Mouse (Mus musculus): ENCODE measurements around the gene Cntn5. TPM values are rescaled to one million over a fixed set of nuclear protein-coding genes. Genes with fewer than 3 reads are reported as not detected.

Cntn5 gene
- total RNA-seq, 2 experiments from 2014 or later = 22.0 to 22.9 TPM

- no peak for DNase-seq (ENCODE audit: low spot score in 2 of 2)
Observed at GRCm38 (mm10) chr9:9960610-9961172, 943.9 kb downstream of the Cntn5 start.

- DNase-seq (ENCODE audit: low spot score in 2 of 2) = no peak
Observed at GRCm38 (mm10) chr9:9949346-9949745, 955.2 kb downstream of the Cntn5 start.

- no peak for DNase-seq (ENCODE audit: low spot score in 2 of 2)
Observed at GRCm38 (mm10) chr9:9944872-9945271, 959.7 kb downstream of the Cntn5 start.

DNA sequence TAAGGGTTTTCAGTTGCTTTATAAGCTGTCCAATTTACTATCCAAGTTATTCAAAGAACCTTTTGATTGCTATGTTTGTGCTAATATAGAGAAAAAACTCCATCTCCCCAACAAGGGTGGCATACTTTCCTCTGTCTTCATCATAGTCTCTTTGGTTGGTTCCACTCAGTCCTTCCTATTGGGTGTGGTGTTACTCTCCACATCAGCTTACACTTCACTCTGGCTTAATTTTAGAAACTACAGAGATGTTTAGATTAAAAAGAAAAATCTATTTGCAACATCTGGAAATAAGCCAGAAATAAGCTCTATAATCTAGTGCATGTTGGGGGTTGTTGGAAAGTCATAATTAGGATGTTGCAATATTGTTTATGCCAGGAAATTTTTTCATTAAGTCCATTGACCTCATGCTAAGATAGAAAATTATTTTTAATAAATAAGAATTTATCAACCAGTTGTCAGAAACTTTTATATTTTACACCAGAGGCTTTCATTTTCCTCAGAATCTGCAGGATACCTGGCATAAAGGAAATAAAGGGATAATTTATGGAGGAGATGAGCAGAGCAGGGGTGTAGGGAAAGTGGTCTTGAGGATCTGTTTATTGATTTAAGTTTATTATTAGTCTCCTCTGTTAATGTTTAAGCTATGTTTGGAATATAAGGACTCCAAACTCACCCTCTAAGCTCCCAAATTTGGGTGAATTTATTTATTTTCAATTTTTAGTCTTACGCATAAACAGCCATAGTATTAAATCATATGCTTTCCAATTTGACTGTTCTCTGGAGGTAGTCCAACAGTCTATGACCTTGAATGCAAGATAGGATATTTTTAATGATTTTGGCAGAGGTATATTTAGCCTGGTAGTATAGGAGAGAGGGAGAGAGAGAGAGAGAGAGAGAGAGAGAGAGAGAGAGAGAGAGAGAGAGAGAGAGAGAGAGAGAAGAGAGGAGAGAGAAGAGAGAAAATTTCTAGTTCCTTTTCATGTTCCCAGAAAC, 966.8 kb downstream of the Cntn5 start:
- no peak for DNase-seq (ENCODE audit: low spot score in 2 of 2)

- DNase-seq (ENCODE audit: low spot score in 2 of 2) = no peak
Observed at GRCm38 (mm10) chr9:9920580-9920979, 984.0 kb downstream of the Cntn5 start.

- peak; percentile 47 to 48 for DNase-seq (ENCODE audit: low spot score in 2 of 2)
Observed at GRCm38 (mm10) chr9:9899070-9899469, 1005.5 kb downstream of the Cntn5 start.

DNA sequence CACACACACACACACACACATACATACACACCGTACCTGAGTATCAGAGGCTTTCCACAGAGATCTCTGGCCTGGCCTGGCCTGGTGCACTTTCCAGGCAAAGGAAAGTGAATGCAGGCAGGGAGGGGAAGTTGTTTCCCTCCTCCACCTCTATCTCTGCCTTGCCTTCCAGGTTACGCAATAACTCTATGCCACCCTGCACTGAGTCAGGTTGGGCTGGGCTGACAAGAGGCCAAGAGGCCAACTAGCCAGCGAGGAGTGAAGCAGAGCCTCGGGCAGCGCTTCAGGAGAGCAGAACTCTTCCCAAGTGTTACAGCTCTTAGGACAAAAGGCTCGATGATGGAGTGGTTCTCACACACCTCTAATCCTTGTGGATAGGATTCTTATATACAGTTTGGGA, 1018.4 kb downstream of the Cntn5 start:
- no peak for DNase-seq (ENCODE audit: low spot score in 2 of 2)

DNA sequence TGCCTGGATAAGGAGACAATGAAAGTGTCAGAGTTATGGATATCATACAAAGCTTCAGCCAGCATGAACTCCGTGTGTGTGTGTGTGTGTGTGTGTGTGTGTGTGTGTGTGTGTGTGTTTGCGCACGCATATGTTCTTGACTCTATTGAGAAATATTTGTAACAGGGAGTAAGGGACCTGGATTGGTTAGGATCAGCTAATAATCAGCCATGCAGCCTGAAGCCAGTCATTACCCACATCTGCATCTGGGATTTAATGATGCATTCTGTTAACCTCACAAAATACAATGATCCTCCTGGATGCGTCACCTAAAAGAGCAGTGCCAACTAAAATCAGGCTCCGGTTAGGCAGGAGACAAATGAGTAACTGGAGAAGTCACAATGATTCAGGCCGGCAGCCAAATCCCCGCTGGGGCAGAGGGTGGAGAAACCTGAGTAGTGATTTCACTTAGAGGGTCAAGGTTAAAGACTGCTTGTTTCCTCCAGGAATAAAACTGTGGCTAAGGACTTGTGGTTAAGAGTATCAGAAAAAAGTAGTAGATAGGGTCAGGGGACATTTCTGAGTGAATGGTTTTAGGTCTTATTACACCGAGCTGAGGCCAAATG, 1021.7 kb downstream of the Cntn5 start:
- no peak for DNase-seq (ENCODE audit: low spot score in 2 of 2)

- DNase-seq (ENCODE audit: low spot score in 2 of 2) = peak in 1 of 2 experiments; percentile 8
Observed at GRCm38 (mm10) chr9:9872112-9873035, 1032.2 kb downstream of the Cntn5 start.

- no peak for DNase-seq (ENCODE audit: low spot score in 2 of 2)
Observed at GRCm38 (mm10) chr9:9860631-9861030, 1043.9 kb downstream of the Cntn5 start.

DNA sequence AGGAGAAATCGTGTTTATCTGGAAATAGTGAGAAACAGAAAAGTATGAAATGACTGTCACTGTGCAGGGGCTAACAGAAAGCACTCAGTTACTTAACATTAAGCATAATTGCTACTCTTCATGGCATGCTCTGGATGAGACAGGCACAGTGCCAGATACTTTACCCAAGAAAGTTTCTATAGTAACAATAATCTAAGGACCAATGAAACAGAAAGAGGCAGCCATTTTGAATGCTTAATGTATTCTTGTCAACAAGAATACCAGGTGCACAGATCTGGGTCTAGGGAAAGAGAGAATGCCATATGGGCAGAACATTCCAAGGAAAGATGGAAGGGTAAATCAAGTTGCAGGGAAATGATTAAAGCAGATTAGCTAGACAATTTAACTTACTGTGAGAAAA, 1045.3 kb downstream of the Cntn5 start:
- no peak for DNase-seq (ENCODE audit: low spot score in 2 of 2)

GRCm38 (mm10) chr9:9854791-9855190, 1049.8 kb downstream of the Cntn5 start:
- no peak for DNase-seq (ENCODE audit: low spot score in 2 of 2)

GRCm38 (mm10) chr9:9830231-9830630, 1074.3 kb downstream of the Cntn5 start:
- no peak for DNase-seq (ENCODE audit: low spot score in 2 of 2)

DNA sequence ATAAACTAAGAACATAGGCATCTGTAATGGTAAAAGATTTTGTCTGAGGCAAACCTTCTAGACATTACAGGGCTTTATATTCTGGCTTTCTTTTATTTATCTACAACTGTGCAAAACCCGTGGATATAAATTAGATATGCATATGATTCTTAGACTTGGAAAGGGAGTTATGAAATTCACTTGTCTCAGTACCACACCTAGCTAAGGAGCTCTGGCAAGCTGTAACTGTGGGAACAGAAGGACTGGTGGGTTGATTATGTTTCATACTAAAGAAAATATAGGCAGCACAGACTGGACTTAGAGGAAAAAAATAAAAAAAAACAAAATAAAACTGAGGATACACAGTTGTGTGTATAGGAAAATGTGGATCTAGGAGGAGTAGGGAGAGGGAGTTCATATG, 1084.6 kb downstream of the Cntn5 start:
- DNase-seq (ENCODE audit: low spot score in 2 of 2) = no peak

- DNase-seq (ENCODE audit: low spot score in 2 of 2) = no peak
Observed at GRCm38 (mm10) chr9:9817477-9817876, 1087.1 kb downstream of the Cntn5 start.

- no peak for DNase-seq (ENCODE audit: low spot score in 2 of 2)
Observed at GRCm38 (mm10) chr9:9799546-9799945, 1105.0 kb downstream of the Cntn5 start.

- no peak for DNase-seq (ENCODE audit: low spot score in 2 of 2)
Observed at GRCm38 (mm10) chr9:9783680-9784079, 1120.9 kb downstream of the Cntn5 start.

DNA sequence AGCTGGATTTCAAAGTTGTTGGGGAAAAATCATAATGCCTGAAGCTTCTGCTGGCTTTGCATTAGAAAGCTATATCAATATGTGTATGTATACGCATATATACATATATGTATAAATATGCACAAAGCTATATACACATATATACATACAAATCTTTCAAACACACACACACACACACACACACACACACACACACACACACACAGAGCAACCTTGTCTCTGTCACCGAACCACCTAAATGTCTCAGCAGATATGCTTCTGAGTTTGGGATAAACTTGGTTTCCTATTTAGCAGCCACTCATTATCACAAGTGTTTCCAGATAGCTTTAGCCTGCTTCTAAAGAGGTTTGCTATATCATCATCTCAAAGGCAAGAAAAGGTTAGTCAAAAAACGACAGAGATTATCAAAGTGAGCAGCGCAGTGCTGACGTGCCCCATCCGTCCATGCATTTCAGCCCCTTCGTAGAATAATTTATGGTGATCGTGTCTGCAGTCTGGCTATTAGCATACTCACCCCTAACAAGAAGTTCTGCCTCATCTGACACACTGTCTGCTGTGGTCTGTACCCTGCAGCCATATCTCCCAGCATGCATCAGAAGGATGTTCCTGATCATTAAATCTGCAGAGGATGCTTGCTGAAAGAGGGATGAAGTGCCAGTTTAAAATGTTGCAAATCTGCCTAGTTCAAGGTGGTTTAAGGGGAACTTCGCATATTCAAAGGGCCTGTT, 1123.3 kb downstream of the Cntn5 start:
- no peak for DNase-seq (ENCODE audit: low spot score in 2 of 2)

DNA sequence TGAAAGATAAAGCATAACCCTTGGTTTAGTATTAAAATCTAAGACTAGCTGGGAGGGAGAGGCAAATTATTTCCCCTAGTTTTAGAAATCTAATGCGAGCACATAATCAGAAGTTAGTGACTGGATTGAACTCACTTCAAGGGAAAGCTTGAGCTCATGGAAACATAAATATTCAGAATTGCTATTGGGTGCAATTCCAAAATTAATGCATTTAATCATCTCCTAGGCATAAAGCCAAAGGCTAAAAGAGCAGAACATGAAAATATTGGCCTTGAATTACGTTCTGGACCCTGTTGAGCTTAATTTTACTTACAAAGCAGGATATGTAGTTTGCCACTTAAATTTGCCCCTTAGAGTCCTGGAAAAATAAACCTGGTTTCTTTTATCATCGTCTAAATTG, 1124.9 kb downstream of the Cntn5 start:
- no peak for DNase-seq (ENCODE audit: low spot score in 2 of 2)

DNA sequence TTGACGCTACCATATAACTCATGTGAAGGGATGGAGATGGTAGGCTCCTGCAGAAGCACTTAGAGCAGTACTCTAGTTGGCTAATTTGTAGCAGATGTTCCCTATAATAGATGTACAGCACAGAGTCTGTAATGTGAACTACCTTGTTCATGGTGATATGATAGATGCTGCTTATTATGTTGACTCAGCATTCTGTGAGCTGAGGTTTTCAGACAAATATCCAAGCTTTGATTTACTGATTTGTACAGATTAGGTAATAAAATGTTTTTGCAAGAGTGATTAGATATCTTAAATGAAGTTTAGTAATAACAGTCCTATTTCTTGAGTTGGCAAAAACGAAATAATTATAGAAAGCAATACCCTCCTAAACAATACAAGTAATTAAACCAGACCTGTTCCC, 1133.8 kb downstream of the Cntn5 start:
- DNase-seq (ENCODE audit: low spot score in 2 of 2) = no peak
